Mouse (Mus musculus) olfactory bulb, adult 2 months (tissue): ENCODE data around the gene D130043K22Rik.

Source experiments
- CTCF ChIP-seq: fragments of 200-500 bp; IDR thresholded peaks from 2 replicates; pipeline ENCODE4 v1.5.1; 2012; ENCODE audit warnings: low read depth, mild to moderate bottlenecking, low read length, moderate library complexity; ENCODE audit not compliant: insufficient read depth
- POLR2A ChIP-seq: fragments of 200-500 bp; IDR thresholded peaks from 2 replicates; pipeline ENCODE4 v1.6.1; 2012; ENCODE audit warnings: mild to moderate bottlenecking, low read depth, low read length, moderate library complexity; ENCODE audit not compliant: insufficient read depth

DNA sequence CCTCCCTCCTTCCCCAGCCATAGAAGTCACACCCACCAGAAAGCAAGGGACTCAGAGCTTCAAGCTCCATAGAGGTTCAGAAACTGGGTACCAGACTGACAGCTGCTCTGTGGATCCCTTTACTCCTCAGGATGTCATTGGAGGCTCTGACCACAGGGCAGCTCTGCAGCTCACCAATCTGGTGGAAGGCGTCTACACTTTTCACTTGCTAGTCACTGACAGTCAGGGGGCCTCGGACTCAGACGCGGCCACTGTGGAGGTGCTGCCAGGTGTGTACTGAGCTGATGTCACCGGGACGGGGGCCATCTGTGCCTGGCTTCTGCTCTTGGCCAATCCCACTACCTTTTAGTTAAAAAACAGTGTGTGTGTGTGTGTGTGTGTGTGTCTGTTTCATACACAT is 37.5 kb downstream of the D130043K22Rik start:
- TF ChIP-seq POLR2A = no peak
- TF ChIP-seq CTCF = no peak
